Comparison of ENCODE assay signal across 7 mouse cellular contexts in genomic region chr17:27821407-27822338, GRCm38 (mm10). TPM values are rescaled to one million over a fixed set of nuclear protein-coding genes. Genes with fewer than 3 reads are reported as not detected.
DNase-seq lines count a peak whose midpoint lies in the region; ATAC-seq and TF ChIP-seq lines count a peak whose summit lies in the region.

No protein-coding gene starts in this region.

- peaks cover 34% of the 10 kb centered on the region for H3K79me2 ChIP-seq in myocyte (ENCODE audit: control insufficient read depth, insufficient read depth)

- TF ChIP-seq CTCF in testis, adult 2 months (IDR thresholded peaks at IDR 0.05; ENCODE audit: control insufficient read depth, insufficient read depth, insufficient replicate concordance, low read depth, low read length): no peak

- H3K4me2 ChIP-seq in limb, embryonic 13.5 days (replicated peaks): peak overlapping the region; percentile 75
- H3K4me2 ChIP-seq in myocyte (ENCODE audit: low read depth): peak overlapping the region; percentile 85

- DNase-seq in testis, postnatal 14 days (ENCODE audit: low spot score): no peak
- DNase-seq in cerebellum, postnatal 36 days: peak; percentile 29 to 43
- no peak for DNase-seq in hindbrain, embryonic 10.5 days (ENCODE audit: low spot score)

- H3ac ChIP-seq in myocyte (ENCODE audit: control insufficient read depth, insufficient read length): no peak overlapping the region

- no peak for ATAC-seq in limb, embryonic 13.5 days (ENCODE audit: low FRiP score, low read depth)
- ATAC-seq in monocyte, adult 5-6 weeks (replicated peaks; ENCODE audit: insufficient number of reproducible peaks, low FRiP score, low TSS enrichment, poor library complexity, severe bottlenecking): no peak

- no peaks in the 10 kb centered on the region for H3K27me3 ChIP-seq in testis, adult 2 months (ENCODE audit: control insufficient read depth, insufficient read depth, low read length)
- H3K27me3 ChIP-seq in hindbrain, embryonic 10.5 days (ENCODE audit: insufficient read depth, poor library complexity, severe bottlenecking): no peaks in the 10 kb centered on the region
- H3K27me3 ChIP-seq in limb, embryonic 13.5 days: no peaks in the 10 kb centered on the region
- H3K27me3 ChIP-seq in myocyte (ENCODE audit: control insufficient read depth, insufficient read depth, insufficient read length): no peaks in the 10 kb centered on the region

- H3K9ac ChIP-seq in limb, embryonic 13.5 days: peak overlapping the region; percentile 73; the same call in 1 of the 2 replicates

- WGBS in hindbrain, embryonic 10.5 days: 70% methylated on average over 9 of the region's 9 CpGs
- 57% methylated on average over 9 of the region's 9 CpGs for WGBS in limb, embryonic 13.5 days

- peak overlapping the region; percentile 87 for H3K4me3 ChIP-seq in testis, adult 2 months (ENCODE audit: control insufficient read depth, low read depth, low read length)
- H3K4me3 ChIP-seq in hindbrain, embryonic 10.5 days: peak overlapping the region; percentile 100
- peak overlapping the region; percentile 99 for H3K4me3 ChIP-seq in limb, embryonic 13.5 days
- peak overlapping the region; percentile 87 for H3K4me3 ChIP-seq in myocyte

- H3K27ac ChIP-seq in testis, adult 2 months (ENCODE audit: control insufficient read depth, insufficient read depth, low read depth, low read length): peak overlapping the region; percentile 83
- H3K27ac ChIP-seq in hindbrain, embryonic 10.5 days: peak overlapping the region; percentile 90
- H3K27ac ChIP-seq in limb, embryonic 13.5 days: no peak overlapping the region

- H3K36me3 ChIP-seq in testis, adult 2 months (ENCODE audit: control insufficient read depth, insufficient read depth, low read length): no peaks in the 10 kb centered on the region
- no peaks in the 10 kb centered on the region for H3K36me3 ChIP-seq in hindbrain, embryonic 10.5 days
- H3K36me3 ChIP-seq in limb, embryonic 13.5 days: no peaks in the 10 kb centered on the region
- no peaks in the 10 kb centered on the region for H3K36me3 ChIP-seq in myocyte (ENCODE audit: control insufficient read depth, insufficient read depth)

- H3K9me3 ChIP-seq in hindbrain, embryonic 10.5 days: no peaks in the 10 kb centered on the region
- H3K9me3 ChIP-seq in limb, embryonic 13.5 days: no peaks in the 10 kb centered on the region

- no peak for TF ChIP-seq POLR2A in testis, adult 2 months (IDR thresholded peaks at IDR 0.05; ENCODE audit: control insufficient read depth, low read depth, low read length)
- no peak for TF ChIP-seq POLR2A in myocyte (IDR thresholded peaks at IDR 0.05; ENCODE audit: insufficient read length, low read depth)

- peaks cover 13% of the 10 kb centered on the region for H3K4me1 ChIP-seq in testis, adult 2 months (ENCODE audit: control insufficient read depth, insufficient read depth, low read length)
- peaks cover 46% of the 10 kb centered on the region for H3K4me1 ChIP-seq in hindbrain, embryonic 10.5 days (replicated peaks)
- H3K4me1 ChIP-seq in limb, embryonic 13.5 days: peaks cover 33% of the 10 kb centered on the region

TF ChIP-seq in myocyte, 11 proteins besides CTCF, POLR2A, EP300 and RAD21:
- TF ChIP-seq CEBPB (IDR thresholded peaks at IDR 0.05; ENCODE audit: insufficient read depth, poor library complexity, severe bottlenecking): no peak
- TF ChIP-seq MYOG (IDR thresholded peaks at IDR 0.05; ENCODE audit: control insufficient read depth in 1 of 3, insufficient read depth in 1 of 3, insufficient read length in 2 of 3, low read depth in 2 of 3): no peak
- no peak for TF ChIP-seq TCF3 (IDR thresholded peaks at IDR 0.05; ENCODE audit: insufficient read length, low read depth)
- no peak for TF ChIP-seq MYOD1 (IDR thresholded peaks at IDR 0.05; ENCODE audit: control insufficient read depth in 1 of 3, insufficient read length in 2 of 3, low read depth in 2 of 3)
- no peak for TF ChIP-seq SRF (IDR thresholded peaks at IDR 0.05; ENCODE audit: control insufficient read depth, insufficient read length, low read depth)
- no peak for TF ChIP-seq USF1 (IDR thresholded peaks at IDR 0.05; ENCODE audit: low read depth)
- TF ChIP-seq E2F4 (IDR thresholded peaks at IDR 0.05; ENCODE audit: insufficient read depth): no peak
- TF ChIP-seq TCF12 (IDR thresholded peaks at IDR 0.05; ENCODE audit: insufficient read depth, poor library complexity, severe bottlenecking): no peak
- TF ChIP-seq MAX (IDR thresholded peaks at IDR 0.05; ENCODE audit: low read depth): no peak
- TF ChIP-seq POLR2AphosphoS2 (IDR thresholded peaks at IDR 0.05; ENCODE audit: insufficient read length, low read depth): no peak
- TF ChIP-seq REST (IDR thresholded peaks at IDR 0.05; ENCODE audit: insufficient read depth, insufficient read length): no peak

RNA-seq across cellular contexts. Expression of gene D17Wsu92e, which starts 1.2 kb away (rescaled TPM):
- 109 and 111 TPM in 2 replicates for polyA plus RNA-seq in testis, adult 2 months (2012; rRNA removed)
- 10.7 and 13.0 TPM in 2 replicates for polyA plus RNA-seq in hindbrain, embryonic 10.5 days (2016; fragmentation: Nextera tagmentation; extraction: Ambion mirVana)
- polyA plus RNA-seq in limb, embryonic 13.5 days (2015; fragmentation: Nextera tagmentation; extraction: Ambion mirVana): 18.1 and 18.2 TPM in 2 replicates
- 79.4 TPM for polyA plus RNA-seq in myocyte (2012; fragmentation: generic; extraction: Trizol)
- total RNA-seq in monocyte, adult 5-6 weeks (2017): 146 to 207 TPM (median 171 TPM) in 3 replicates

RNA-seq across cellular contexts. Expression of gene Snrpc, which starts 16.3 kb away (rescaled TPM):
- polyA plus RNA-seq in testis, adult 2 months (2012; rRNA removed): 173 and 198 TPM in 2 replicates
- 419 and 433 TPM in 2 replicates for polyA plus RNA-seq in hindbrain, embryonic 10.5 days (2016; fragmentation: Nextera tagmentation; extraction: Ambion mirVana)
- 355 and 358 TPM in 2 replicates for polyA plus RNA-seq in limb, embryonic 13.5 days (2015; fragmentation: Nextera tagmentation; extraction: Ambion mirVana)
- 251 TPM for polyA plus RNA-seq in myocyte (2012; fragmentation: generic; extraction: Trizol)
- total RNA-seq in monocyte, adult 5-6 weeks (2017): 77.5 to 88.4 TPM (median 81.4 TPM) in 3 replicates

RNA-seq across cellular contexts. Expression of gene Uhrf1bp1, which starts 34.6 kb away (rescaled TPM):
- polyA plus RNA-seq in testis, adult 2 months (2012; rRNA removed): 16.7 and 17.0 TPM in 2 replicates
- polyA plus RNA-seq in hindbrain, embryonic 10.5 days (2016; fragmentation: Nextera tagmentation; extraction: Ambion mirVana): 6.9 and 7.7 TPM in 2 replicates
- 6.7 and 7.5 TPM in 2 replicates for polyA plus RNA-seq in limb, embryonic 13.5 days (2015; fragmentation: Nextera tagmentation; extraction: Ambion mirVana)
- 16.4 TPM for polyA plus RNA-seq in myocyte (2012; fragmentation: generic; extraction: Trizol)
- total RNA-seq in monocyte, adult 5-6 weeks (2017): 3.9 to 5.1 TPM (median 4.2 TPM) in 3 replicates

Comparison
In these comparisons a context has a peak if more than half of its experiments do, and no peak if none do; other contexts are left out.
1. DNase-seq: peak in cerebellum, postnatal 36 days (2 of 2); none in testis, postnatal 14 days (single experiment) and hindbrain, embryonic 10.5 days (single experiment).
2. Peak in every context shown above with its lines, with median percentiles within 50 percentile points of each other: H3K4me3 ChIP-seq.